Mouse (Mus musculus) olfactory bulb, adult 2 months (tissue): ENCODE results near the gene Arhgap8. TPM values are rescaled to one million over a fixed set of nuclear protein-coding genes. Genes with fewer than 3 reads are reported as not detected.

ENCODE experiments used
- H3K27ac ChIP-seq: fragments of 200-500 bp; 2 replicates; pipeline ENCODE4 v1.5.1; 2012; ENCODE audit warnings: low read depth, low read length; ENCODE audit not compliant: insufficient read depth
- H3K4me1 ChIP-seq: fragments of 200-500 bp; 2 replicates; pipeline ENCODE4 v1.6.1; 2012; ENCODE audit warnings: low read length; ENCODE audit not compliant: control insufficient read depth, insufficient read depth
- H3K4me3 ChIP-seq: fragments of 200-500 bp; 2 replicates; pipeline ENCODE4 v1.5.1; 2012; ENCODE audit warnings: mild to moderate bottlenecking, low read depth, low read length, moderate library complexity; ENCODE audit not compliant: insufficient read depth
- CTCF ChIP-seq: fragments of 200-500 bp; IDR thresholded peaks from 2 replicates; pipeline ENCODE4 v1.5.1; 2012; ENCODE audit warnings: low read depth, mild to moderate bottlenecking, low read length, moderate library complexity; ENCODE audit not compliant: insufficient read depth
- POLR2A ChIP-seq: fragments of 200-500 bp; IDR thresholded peaks from 2 replicates; pipeline ENCODE4 v1.6.1; 2012; ENCODE audit warnings: mild to moderate bottlenecking, low read depth, low read length, moderate library complexity; ENCODE audit not compliant: insufficient read depth
- WGBS: fragments of 180-500 bp; shearing (Covaris S2); methylation state at CpG from one replicate; pipeline ENCODE4 v1.1.7; 2018; 5-methylcytosine and 5-hydroxymethylcytosine counted together
- polyA plus RNA-seq: library from polyadenylated mRNA; stranded (reverse); fragments of >200 nt; gene quantifications from 2 replicates; pipeline ENCODE4 v1.2.4, GENCODE M21; 2012; ENCODE audit warnings: low replicate concordance; ENCODE audit not compliant: missing spikeins, insufficient read depth, insufficient read length

Gene Arhgap8
- polyA plus RNA-seq, 1 experiment = not detected

DNA sequence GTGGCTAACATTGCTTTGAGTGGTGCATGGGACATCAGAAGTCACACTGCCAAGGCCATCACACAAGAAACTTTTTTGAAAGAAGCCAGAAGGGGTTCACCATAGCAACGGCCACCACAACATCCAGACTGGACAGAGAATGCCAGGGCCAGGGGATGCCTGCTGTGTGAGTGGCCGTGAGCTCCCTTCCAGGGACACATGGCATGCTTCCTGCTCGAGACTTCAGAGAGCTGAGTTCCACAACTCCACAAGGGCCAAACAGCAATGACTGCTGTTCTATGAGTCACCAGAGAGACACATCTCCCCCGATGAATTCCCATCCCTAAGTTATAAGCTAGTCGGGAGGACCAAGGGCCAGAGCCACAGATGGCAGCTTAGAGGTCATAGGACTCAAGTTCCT lies 91.3 kb downstream of the Arhgap8 start:
- no peak overlapping the region for H3K27ac ChIP-seq
- no peak overlapping the region for H3K4me3 ChIP-seq
- H3K4me1 ChIP-seq = peaks cover 38% of the 10 kb centered on the region
- 63% methylated on average over 5 of the region's 5 CpGs for WGBS
- TF ChIP-seq POLR2A (no peak), CTCF (no peak)

DNA sequence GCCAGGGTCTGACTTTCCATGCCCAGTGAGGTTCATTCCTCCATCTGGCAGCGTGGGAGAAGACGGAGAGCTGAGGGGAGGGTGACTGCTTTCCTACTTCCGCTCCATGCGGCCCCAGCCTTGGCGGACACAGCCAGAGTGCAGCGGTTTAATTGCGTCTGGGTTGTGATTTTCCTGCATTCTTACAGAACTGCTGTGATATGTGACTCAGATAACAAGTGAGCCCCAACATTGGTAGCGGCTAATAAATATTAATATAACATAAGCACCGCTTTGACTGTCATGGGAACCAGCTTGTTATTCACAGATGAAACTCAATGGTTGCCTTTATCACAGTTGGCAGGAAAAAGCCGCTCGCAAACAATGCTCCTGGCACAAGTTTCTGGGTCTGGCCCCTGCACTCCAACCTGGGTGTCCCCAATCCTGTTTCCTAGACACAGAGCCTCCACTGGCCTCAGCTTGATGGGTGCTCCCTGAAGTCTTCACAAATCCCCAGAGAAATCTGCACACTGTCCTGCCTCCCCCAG lies 93.0 kb downstream of the Arhgap8 start:
- Histone ChIP-seq H3K4me1 (peaks cover 41% of the 10 kb centered on the region), H3K27ac (no peak overlapping the region), H3K4me3 (no peak overlapping the region)
- TF ChIP-seq CTCF (no peak), POLR2A (no peak)
- 27% methylated on average over 11 of the region's 11 CpGs for WGBS

GRCm38 (mm10) chr15:84815171-84815570 lies 95.3 kb downstream of the Arhgap8 start:
- WGBS = 8% methylated on average over 4 of the region's 4 CpGs
- H3K4me1 ChIP-seq = peaks cover 57% of the 10 kb centered on the region
- TF ChIP-seq CTCF (no peak), POLR2A (no peak)
- H3K4me3 ChIP-seq = no peak overlapping the region
- H3K27ac ChIP-seq = no peak overlapping the region; the same call in 1 of the 2 replicates

- Histone ChIP-seq H3K4me3 (no peak overlapping the region), H3K27ac (no peak overlapping the region), H3K4me1 (peaks cover 56% of the 10 kb centered on the region)
- WGBS = 74% methylated on average over 3 of the region's 3 CpGs
- TF ChIP-seq CTCF = no peak
- no peak for TF ChIP-seq POLR2A
These were observed 97.7 kb downstream of the Arhgap8 start for GRCm38 (mm10) chr15:84817589-84817988.

DNA sequence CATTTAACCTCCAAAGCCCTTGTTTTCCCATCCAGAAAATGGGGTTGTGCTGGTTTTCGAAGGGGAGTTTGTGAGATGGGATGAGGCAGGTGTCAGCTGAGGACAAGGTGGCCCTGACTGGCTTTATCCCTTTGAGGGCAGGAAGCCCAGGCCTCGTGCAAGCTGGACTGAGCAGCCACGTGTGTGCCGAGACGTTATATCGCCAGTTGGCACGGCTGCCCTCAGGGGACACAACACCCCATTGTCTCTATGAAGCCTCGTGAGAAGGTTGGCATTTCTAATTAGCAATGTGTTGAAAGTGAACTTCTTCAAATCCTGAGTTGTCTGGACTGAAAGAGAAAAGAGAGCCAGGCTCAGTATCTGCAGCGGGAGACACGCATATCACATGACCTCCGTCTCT lies 98.4 kb downstream of the Arhgap8 start:
- no peak overlapping the region for H3K27ac ChIP-seq
- TF ChIP-seq CTCF (no peak), POLR2A (no peak)
- WGBS = 46% methylated on average over 11 of the region's 11 CpGs
- no peak overlapping the region for H3K4me3 ChIP-seq
- H3K4me1 ChIP-seq = peaks cover 49% of the 10 kb centered on the region

DNA sequence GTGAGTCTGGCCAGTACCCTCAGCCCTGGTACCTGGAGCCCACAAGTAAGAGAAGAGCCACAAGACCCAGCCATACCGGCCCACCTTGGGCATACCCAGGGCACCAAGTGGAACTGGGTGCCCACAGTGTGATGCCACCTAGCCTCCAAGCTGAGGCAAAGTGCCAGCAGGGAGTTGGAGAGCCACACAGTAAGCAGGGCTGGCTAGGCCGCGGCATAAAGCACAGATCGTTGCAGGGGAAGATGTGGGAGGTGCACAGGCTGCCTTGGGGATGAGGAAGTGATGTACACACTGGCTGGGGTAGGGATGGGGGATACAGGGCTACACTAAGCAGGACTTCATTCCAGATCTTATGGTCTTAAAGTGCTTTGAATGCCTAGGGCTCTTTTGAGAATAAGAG lies 101.0 kb downstream of the Arhgap8 start:
- WGBS = 69% methylated on average over 4 of the region's 4 CpGs
- H3K27ac ChIP-seq = no peak overlapping the region
- no peak overlapping the region for H3K4me3 ChIP-seq
- peaks cover 27% of the 10 kb centered on the region for H3K4me1 ChIP-seq
- TF ChIP-seq CTCF = no peak
- TF ChIP-seq POLR2A = no peak

Other genes starting within 250 kb of the Arhgap8 start
- not detected in 2 replicates for gene Rtl6, start 162.2 kb upstream of the Arhgap8 start, polyA plus RNA-seq
- not detected in 2 replicates for gene Prr5, start 50.4 kb upstream of the Arhgap8 start, polyA plus RNA-seq
- gene Phf21b, start 136.0 kb downstream of the Arhgap8 start, polyA plus RNA-seq = not detected in 2 replicates
- not detected in 2 replicates for gene Gm29666, start 200.0 kb downstream of the Arhgap8 start, polyA plus RNA-seq
- gene Nup50, start 203.4 kb downstream of the Arhgap8 start, polyA plus RNA-seq = 69.3 TPM in 1 of 2 replicates, not detected in the other